Mouse (Mus musculus) hindbrain, embryonic 10.5 days (tissue): Measurements from ENCODE around the gene Pafah1b3. TPM values are rescaled to one million over a fixed set of nuclear protein-coding genes. Genes with fewer than 3 reads are reported as not detected.
"Not testable (repeated sequence)": the region's sequence is repeated elsewhere in the genome, so short reads cannot be mapped to it uniquely, and the experiment has no call there.

ENCODE experiments used
- DNase-seq: peaks from one replicate; pipeline ENCODE4 v3.0.0-alpha.2; 2017; ENCODE audit warnings: low spot score
- H3K27ac ChIP-seq: fragments of 300-500 bp; sonication (generic); 2 replicates; pipeline ENCODE4 v1.5.1; 2016; ENCODE audit warnings: mild to moderate bottlenecking, moderate library complexity
- H3K27me3 ChIP-seq: fragments of 300-500 bp; sonication (generic); 2 replicates; pipeline ENCODE4 v1.6.1; 2016; ENCODE audit warnings: mild to moderate bottlenecking; ENCODE audit not compliant: poor library complexity, insufficient read depth, severe bottlenecking
- H3K36me3 ChIP-seq: fragments of 300-500 bp; sonication (generic); 2 replicates; pipeline ENCODE4 v1.6.1; 2016; ENCODE audit warnings: mild to moderate bottlenecking, moderate library complexity
- H3K4me1 ChIP-seq: fragments of 300-500 bp; sonication (generic); replicated peaks from 2 replicates; pipeline ENCODE4 v1.6.1; 2016; ENCODE audit warnings: mild to moderate bottlenecking
- H3K4me3 ChIP-seq: fragments of 300-500 bp; sonication (generic); 2 replicates; pipeline ENCODE4 v1.5.1; 2016; ENCODE audit warnings: mild to moderate bottlenecking, moderate library complexity
- H3K9me3 ChIP-seq: fragments of 300-500 bp; sonication (generic); 2 replicates; pipeline ENCODE4 v1.6.1; 2016; ENCODE audit warnings: mild to moderate bottlenecking, moderate library complexity
- WGBS: fragments of 180-500 bp; shearing (Covaris S2); methylation state at CpG from one replicate; pipeline ENCODE4 v1.1.7; 2016; 5-methylcytosine and 5-hydroxymethylcytosine counted together
- polyA plus RNA-seq: library from polyadenylated mRNA; unstranded; fragments of >200 nt; fragmentation: Nextera tagmentation; extraction: Ambion mirVana; gene quantifications from 2 replicates; pipeline ENCODE4 v1.2.1, GENCODE M21; 2016

The Pafah1b3 gene
- polyA plus RNA-seq, 1 experiment from 2014 or later = 384 TPM

DNA sequence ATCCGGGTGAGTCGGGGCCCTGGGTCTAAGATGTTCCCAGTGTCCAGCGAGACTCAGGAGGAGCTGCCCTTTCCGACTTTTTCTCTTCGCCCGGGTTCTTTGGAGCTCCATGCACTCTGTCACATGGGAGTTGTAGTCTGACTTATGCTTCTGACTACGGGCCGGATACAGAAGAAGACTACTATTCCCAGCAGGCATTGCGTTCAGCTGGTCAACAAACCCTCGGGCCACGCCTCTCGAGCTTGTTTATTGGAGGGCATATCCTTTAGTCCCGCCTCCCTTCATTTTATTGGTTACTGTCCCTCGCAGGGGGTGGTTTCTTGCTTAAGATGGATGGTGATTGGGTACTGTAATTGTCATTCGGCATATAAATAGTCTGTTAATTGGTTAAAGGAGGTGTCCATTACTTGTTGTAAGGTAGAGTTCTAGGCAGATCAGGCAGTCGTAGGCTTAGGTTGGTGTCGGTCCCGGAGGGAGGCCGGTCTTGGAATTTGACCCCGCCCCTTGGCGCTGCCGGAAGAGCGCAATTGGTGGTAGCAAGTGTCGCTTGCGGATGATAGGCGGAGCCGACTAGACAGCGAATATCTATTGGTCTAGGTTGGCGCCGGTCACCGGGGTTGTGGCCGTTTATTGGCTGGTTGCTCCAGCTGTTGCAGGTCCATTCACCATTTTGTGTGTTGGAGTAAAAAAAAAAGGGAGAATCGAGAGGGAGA is 29.9 kb downstream of the Pafah1b3 start:
- Histone ChIP-seq H3K27me3 (0 out of 2 replicates have a peak, but pooled peaks cover 7% of the 10 kb centered on the region), H3K9me3 (no peaks in the 10 kb centered on the region), H3K36me3 (peaks cover 22% of the 10 kb centered on the region), H3K4me1 (peaks cover 50% of the 10 kb centered on the region), H3K27ac (peak overlapping the region; percentile 95), H3K4me3 (peak overlapping the region; percentile 91)
- DNase-seq = peak; percentile 99
- WGBS = under 1% methylated on average over 33 of the region's 33 CpGs

GRCm38 (mm10) chr7:25267301-25267750 is 30.5 kb downstream of the Pafah1b3 start, which contains the start of gene Cic:
Cic (plus strand) TSS chr7:25267704.
- Histone ChIP-seq H3K27me3 (0 out of 2 replicates have a peak, but pooled peaks cover 7% of the 10 kb centered on the region), H3K4me1 (peaks cover 50% of the 10 kb centered on the region), H3K36me3 (peaks cover 17% of the 10 kb centered on the region), H3K27ac (peak within 1 kb of the TSS; percentile 95), H3K9me3 (no peaks in the 10 kb centered on the region), H3K4me3 (peak within 1 kb of the TSS; percentile 91)
- peak; percentile 99 for DNase-seq
- WGBS = under 1% methylated on average over 29 of the region's 29 CpGs

- no peak for DNase-seq
- Histone ChIP-seq H3K36me3 (peaks cover 7% of the 10 kb centered on the region), H3K27ac (peak overlapping the region; percentile 95; the same call in 1 of the 2 replicates), H3K4me1 (peaks cover 49% of the 10 kb centered on the region), H3K27me3 (0 out of 2 replicates have a peak, but pooled peaks cover 7% of the 10 kb centered on the region), H3K4me3 (peak overlapping the region; percentile 91), H3K9me3 (no peaks in the 10 kb centered on the region)
- WGBS = 92% methylated on average over 8 of the region's 8 CpGs
Measured at GRCm38 (mm10) chr7:25266180-25266962, 31.4 kb downstream of the Pafah1b3 start.

DNA sequence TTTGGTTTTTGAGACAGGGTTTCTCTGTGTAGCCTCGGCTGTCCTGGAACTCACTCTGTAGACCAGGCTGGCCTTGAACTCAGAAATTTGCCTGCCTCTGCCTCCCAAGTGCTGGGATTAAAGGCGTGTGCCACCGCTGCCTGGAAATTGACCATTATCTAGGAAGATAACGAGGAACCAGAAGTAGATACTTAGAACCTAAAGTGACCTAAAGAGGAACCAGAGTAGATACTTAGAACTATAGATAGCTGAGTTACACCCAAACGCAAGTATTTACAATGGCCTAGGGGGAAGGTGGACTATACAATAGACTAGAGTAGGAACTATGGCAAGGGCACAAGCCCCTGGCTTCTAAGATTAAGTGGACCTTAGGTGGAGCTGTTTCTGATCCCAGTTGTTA is 32.0 kb downstream of the Pafah1b3 start:
- not testable (repeated sequence) for H3K36me3 ChIP-seq, H3K27ac ChIP-seq, H3K4me3 ChIP-seq, H3K9me3 ChIP-seq, DNase-seq, H3K27me3 ChIP-seq
- peaks cover 43% of the 10 kb centered on the region for H3K4me1 ChIP-seq
- 95% methylated on average over 5 of the region's 5 CpGs for WGBS

DNA sequence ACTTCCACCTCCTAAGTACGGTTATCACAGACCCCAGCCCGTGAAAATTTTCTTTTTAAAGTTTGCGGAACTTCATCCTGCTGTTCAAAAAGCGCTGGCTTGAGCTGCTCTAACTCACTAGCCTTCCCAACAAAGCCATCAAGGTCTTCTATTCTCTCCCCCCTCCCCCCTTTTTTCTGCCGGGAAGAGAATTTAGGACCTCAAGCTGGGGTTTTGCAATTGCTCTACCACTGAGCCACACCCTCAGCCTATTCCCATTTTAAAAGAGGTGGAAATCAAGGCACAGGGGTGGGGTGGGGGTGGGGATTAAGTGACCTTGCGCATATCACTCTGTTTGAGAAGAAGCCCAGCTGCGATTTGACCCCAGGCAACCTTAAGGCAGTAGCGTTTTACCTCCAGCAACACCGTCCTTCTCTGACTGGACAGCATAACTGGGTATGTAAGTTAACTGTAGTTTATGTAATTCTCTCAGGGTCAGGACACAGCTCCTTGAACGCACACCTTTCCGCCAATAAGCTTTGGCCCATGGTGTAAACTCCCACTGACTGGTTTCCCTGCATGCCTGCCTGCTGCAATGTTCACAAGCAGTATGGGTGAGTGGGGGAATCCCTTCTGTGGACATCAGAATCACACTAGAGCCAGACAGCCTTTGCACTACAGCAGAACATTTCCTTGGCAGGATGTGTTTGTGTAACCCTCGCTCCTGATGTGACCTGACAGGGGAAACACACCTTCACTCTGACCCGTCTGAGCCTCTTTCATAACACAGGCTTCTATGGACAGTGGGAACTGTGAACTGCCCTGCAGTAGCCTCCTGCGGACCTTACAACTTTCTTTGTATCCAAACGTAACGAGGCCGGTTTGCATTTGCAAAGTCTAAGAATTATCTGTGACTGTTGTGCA is 33.6 kb downstream of the Pafah1b3 start:
- Histone ChIP-seq H3K4me1 (peaks cover 27% of the 10 kb centered on the region), H3K9me3 (no peaks in the 10 kb centered on the region), H3K36me3 (no peaks in the 10 kb centered on the region), H3K4me3 (no peak overlapping the region), H3K27ac (no peak overlapping the region), H3K27me3 (0 out of 2 replicates have a peak, but pooled peaks cover 7% of the 10 kb centered on the region)
- DNase-seq = no peak
- 21% methylated on average over 17 of the region's 17 CpGs for WGBS

DNA sequence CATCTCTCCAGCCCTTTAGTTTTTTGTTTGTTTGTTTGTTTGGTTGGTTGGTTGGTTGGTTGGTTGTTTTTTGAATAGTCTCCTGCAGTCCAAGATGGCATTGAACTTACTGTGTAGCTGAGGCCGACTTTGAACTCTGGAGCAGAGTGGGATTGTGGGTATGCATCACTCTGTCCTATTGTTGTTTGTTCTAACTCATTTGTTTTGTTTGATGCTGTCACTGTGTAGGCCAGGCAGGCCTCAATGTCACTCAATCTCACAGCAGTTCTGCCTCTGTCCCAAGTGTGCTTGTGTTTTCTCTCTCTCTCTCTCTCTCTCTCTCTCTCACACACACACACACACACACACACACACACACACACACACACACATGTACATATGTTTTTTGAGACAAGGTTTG is 35.9 kb downstream of the Pafah1b3 start:
- Histone ChIP-seq H3K27ac (no peak overlapping the region), H3K4me3 (no peak overlapping the region), H3K36me3 (no peaks in the 10 kb centered on the region), H3K4me1 (peaks cover 14% of the 10 kb centered on the region), H3K9me3 (no peaks in the 10 kb centered on the region), H3K27me3 (0 out of 2 replicates have a peak, but pooled peaks cover 7% of the 10 kb centered on the region)
- WGBS = 86% methylated on average over 1 of the region's 1 CpGs
- DNase-seq = no peak

DNA sequence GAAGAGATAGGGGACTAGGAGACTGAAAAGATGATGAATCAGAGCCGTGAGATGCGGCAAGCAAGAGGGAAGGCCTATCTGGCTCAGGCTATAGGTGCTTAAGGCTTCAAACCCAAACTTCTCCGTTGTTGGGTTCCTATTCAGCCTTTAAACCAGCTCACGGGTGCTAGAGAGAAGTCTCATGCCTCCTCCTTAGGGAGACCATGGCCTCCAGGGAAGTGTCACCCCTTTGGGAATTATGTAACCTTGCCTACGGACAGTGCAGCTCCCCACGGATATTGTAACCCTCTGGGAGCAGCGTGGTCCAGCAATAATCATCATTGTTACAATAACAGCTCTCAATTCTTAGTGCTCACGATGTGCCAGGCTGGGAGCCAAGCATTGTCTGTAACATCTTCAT is 46.0 kb downstream of the Pafah1b3 start:
- WGBS = 23% methylated on average over 8 of the region's 8 CpGs
- H3K4me1 ChIP-seq = peaks cover 49% of the 10 kb centered on the region
- H3K27me3 ChIP-seq = no peaks in the 10 kb centered on the region
- H3K27ac ChIP-seq = peak overlapping the region; percentile 97
- H3K4me3 ChIP-seq = peak overlapping the region; percentile 85
- DNase-seq = no peak
- H3K36me3 ChIP-seq = 0 out of 2 replicates have a peak, but pooled peaks cover 3% of the 10 kb centered on the region
- H3K9me3 ChIP-seq = no peaks in the 10 kb centered on the region

DNA sequence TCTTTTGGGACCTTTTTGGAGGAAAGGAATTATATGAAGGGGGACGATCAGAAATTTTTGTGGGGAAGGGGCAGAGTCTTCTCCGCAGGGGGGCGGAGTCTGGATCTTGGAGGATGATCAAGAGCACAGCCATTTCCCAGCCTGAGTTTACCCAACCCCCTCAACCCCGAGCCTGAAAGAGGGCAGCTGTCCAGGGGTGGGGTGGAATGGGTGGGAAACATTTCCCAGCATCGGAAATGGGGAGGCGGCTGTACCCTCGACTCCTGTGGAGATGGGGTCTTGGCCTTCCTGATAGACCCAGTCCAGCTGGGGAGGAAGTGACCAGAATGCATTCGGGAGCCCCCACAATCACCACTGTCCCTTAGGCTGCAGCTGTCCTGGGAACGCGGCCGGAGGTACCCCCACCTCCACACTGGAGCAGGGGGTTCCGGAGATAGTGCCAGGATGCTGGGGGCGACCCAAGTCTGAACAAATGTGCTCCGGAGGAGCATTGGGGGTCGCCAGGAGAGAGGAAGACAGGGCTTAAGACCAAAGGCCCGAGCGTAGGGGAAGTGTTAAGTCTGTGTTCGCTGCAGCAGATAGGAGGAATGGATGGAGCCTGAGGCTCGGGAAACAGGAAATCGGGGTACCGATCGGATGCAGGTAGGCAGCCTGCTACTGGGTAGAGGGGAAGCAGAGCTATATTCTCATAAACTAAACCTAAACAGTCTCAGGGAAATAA is 46.6 kb downstream of the Pafah1b3 start:
- Histone ChIP-seq H3K36me3 (peaks cover 9% of the 10 kb centered on the region), H3K9me3 (no peaks in the 10 kb centered on the region), H3K27ac (peak overlapping the region; percentile 97), H3K4me3 (peak overlapping the region; percentile 85), H3K27me3 (no peaks in the 10 kb centered on the region), H3K4me1 (peaks cover 55% of the 10 kb centered on the region)
- WGBS = 2% methylated on average over 22 of the region's 22 CpGs
- DNase-seq = peak; percentile 77

DNA sequence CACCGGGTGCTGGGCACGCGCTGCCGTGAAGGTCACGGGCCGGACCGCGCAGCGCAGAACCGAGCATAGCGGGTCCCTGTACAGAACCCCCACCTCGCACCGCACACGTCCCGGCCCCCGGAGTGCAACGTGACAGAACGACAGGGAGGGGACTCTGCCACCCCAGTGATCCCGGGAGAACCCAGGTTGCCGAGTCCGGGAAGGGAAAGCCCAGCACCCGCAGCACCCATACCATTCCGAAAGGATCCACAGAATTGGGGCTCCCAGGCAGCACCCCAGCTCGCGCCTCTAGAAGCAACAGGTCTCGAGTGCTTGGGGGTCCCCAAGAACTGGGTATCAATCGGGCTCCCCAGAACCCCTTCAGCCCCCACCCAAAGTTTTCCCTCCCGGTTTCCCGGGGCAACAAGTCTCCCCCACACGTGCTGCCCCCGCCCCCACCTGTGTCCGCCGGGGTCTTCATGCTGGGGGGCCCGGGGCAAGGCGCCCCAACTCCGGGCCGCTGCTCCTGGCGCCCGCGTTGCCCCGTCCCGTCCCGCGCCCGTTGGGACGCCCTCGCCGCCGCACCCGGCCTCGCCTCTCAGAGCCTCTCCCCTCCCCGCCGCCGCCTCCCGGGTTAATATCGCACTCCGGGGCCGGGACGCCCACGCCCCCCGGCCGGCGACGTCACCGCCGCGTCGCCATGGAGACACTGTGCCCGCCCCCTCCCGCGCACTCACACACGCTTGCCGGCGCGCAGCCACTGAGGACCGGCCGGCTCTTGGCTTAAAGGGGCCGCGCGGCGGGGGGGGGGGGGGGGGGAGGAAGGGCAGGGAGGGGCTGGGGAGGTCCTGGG is 47.4 kb downstream of the Pafah1b3 start, which contains the start of gene Erf:
TSS of gene Erf (minus strand) at position 621 of the 832 bp plus-strand sequence.
- peaks cover 17% of the 10 kb centered on the region for H3K36me3 ChIP-seq
- WGBS = under 1% methylated on average over 78 of the region's 81 CpGs
- H3K27ac ChIP-seq = peak within 1 kb of the TSS; percentile 97
- peak; percentile 96 for DNase-seq
- H3K27me3 ChIP-seq = no peaks in the 10 kb centered on the region
- peaks cover 63% of the 10 kb centered on the region for H3K4me1 ChIP-seq
- H3K4me3 ChIP-seq = peak within 1 kb of the TSS; percentile 85
- no peaks in the 10 kb centered on the region for H3K9me3 ChIP-seq

DNA sequence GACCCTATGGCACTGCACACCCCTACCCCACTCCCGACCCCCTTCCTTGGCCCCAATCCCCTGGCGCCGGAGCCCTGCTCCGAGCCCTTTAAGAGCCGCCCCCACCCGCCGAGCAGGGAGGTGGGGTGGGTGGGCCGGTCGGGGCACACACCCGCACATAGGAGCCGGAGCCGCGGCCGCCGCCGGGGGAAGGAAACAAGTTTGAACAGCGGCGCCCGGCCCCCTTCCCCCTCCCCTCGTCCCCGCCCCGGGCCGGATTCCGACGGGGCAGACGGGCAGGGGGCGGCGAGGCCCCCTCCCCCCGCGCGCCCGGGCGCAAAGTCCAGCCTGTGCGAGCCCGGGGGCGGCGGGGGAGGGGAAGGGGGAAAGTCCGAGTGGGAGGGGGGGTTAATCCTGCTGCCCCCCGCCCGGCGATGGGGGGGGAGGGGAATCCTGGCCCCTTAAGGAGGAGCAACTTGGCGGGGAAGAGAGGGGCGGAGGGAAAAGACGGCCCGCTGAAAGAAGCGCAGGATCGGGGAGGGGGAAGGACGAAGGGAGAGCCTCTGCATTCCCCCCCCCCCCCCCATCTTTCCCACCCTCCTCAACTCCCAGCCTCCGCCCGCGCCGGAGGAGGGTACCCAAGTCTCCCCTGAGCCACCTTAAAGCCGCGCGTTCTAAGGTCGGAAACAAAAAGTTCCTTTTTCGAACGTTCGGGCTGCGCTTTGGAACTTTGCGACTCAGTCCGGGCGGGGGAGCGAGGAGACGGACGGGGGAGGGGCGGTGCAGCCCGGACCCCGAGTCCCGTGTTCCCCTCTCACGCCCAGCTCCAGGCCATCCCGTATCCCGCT is 48.3 kb downstream of the Pafah1b3 start:
- peak overlapping the region; percentile 85 for H3K4me3 ChIP-seq
- H3K4me1 ChIP-seq = peaks cover 71% of the 10 kb centered on the region
- H3K36me3 ChIP-seq = peaks cover 26% of the 10 kb centered on the region
- under 1% methylated on average over 65 of the region's 73 CpGs for WGBS
- H3K27me3 ChIP-seq = no peaks in the 10 kb centered on the region
- DNase-seq = peak; percentile 87
- H3K9me3 ChIP-seq = no peaks in the 10 kb centered on the region
- H3K27ac ChIP-seq = peak overlapping the region; percentile 97
